ENCODE assay signal across 17 mouse cellular contexts in the genomic region with DNA sequence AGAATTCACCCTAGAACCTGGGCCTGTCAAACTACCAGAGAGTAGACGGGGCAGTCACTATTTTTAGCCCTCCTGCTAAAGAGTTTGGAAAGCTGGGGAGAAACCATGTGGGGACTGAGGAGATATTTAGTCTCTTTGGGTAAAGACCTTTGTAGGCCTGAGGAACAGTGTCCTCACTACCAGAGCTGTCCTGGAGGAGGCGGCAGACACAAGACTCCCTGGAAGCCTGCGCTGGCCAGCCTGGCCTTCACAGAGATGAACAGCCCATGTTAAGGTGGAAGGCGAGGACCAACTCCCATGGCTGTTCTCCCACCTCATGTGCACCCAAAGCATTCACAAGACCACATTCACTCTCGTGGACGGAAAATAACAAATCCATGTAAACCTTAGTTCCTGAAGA. TPM values are rescaled to one million over a fixed set of nuclear protein-coding genes. Genes with fewer than 3 reads are reported as not detected.
A peak's percentile ranks its signal among the peaks of the same experiment; 100 is the strongest.
DNase-seq lines count a peak whose midpoint lies in the region; ATAC-seq and TF ChIP-seq lines count a peak whose summit lies in the region.
"Had no signal": no experiment of that assay in that cellular context is flagged by ENCODE, and none has a peak within 500 bp of the region (broad histone marks: within the 10 kb centered on the region; RNA-seq: fewer than 3 reads in every experiment).

No protein-coding gene starts in this region.

- no peak overlapping the region for H3K27ac ChIP-seq in layer of hippocampus, adult 2 months
- H3K27ac ChIP-seq: embryonic facial prominence, embryonic 13.5 days; forebrain, embryonic 10.5 days; limb, embryonic 10.5 days; lung, embryonic 15.5 days; midbrain, embryonic 13.5 days had no signal

- no peak for ATAC-seq in CD4-positive, CD25-positive, alpha-beta regulatory T cell, adult 4 months
- ATAC-seq in granulocyte monocyte progenitor cell, adult 5-6 weeks (replicated peaks; ENCODE audit: poor library complexity, severe bottlenecking), result peak; percentile 15
- 0 out of 2 replicates have a peak, but pooled peaks have one; percentile 12 for ATAC-seq in megakaryocyte progenitor cell, adult 5-6 weeks (replicated peaks; ENCODE audit: poor library complexity)
- ATAC-seq: inflammation-experienced regulatory T-cells, adult 6 months; midbrain, embryonic 13.5 days had no signal

- TF ChIP-seq CTCF in layer of hippocampus, adult 2 months (conservative IDR thresholded peaks at IDR 0.05), result 0 out of 2 replicates have a peak, but pooled peaks have one; percentile 14

- H3K4me3 ChIP-seq in layer of hippocampus, adult 2 months, result no peak overlapping the region
- H3K4me3 ChIP-seq: embryonic facial prominence, embryonic 13.5 days; forebrain, embryonic 10.5 days; limb, embryonic 10.5 days; lung, embryonic 15.5 days; midbrain, embryonic 13.5 days had no signal

- DNase-seq in CD4-positive, CD25-positive, alpha-beta regulatory T cell, adult 2 months (ENCODE audit: low read depth, low spot score), result peak; percentile 11
- DNase-seq in layer of hippocampus, adult 2 months (ENCODE audit: low spot score in 2 of 2), result no peak
- DNase-seq in layer of hippocampus, adult 18-20 months (ENCODE audit: low spot score in 2 of 2), result no peak
- no peak for DNase-seq in right cerebral cortex, postnatal 25 days
- DNase-seq in right cerebral cortex, adult 2 months (ENCODE audit: low spot score in 2 of 2), result no peak
- DNase-seq: adrenal gland, postnatal 25 days; cerebellum, adult 11-12 months; kidney, postnatal 25 days had no signal

RNA-seq across cellular contexts. Expression of gene Usp15, which starts 5.8 kb away (rescaled TPM):
- 100 to 1,000 TPM; 127 to 136 TPM for polyA plus RNA-seq in CD4-positive, CD25-positive, alpha-beta regulatory T cell, adult 4 months (2017; shearing (Covaris generic))
- 100 to 1,000 TPM in 1 of 2 experiments, 10 to 100 TPM in 1; 94.4 to 105 TPM for total RNA-seq in layer of hippocampus, adult 2 months (2021)
- 10 to 100 TPM; 90.1 to 90.4 TPM for total RNA-seq in layer of hippocampus, adult 18-20 months (2021)
- 87.2 and 118 TPM in 2 replicates for total RNA-seq in granulocyte monocyte progenitor cell, adult 5-6 weeks (2014; fragmentation: Nextera tagmentation)
- total RNA-seq in granulocyte monocyte progenitor cell, adult 5-6 weeks (2017), result 163 and 194 TPM in 2 replicates
- 129 and 132 TPM in 2 replicates for total RNA-seq in megakaryocyte progenitor cell, adult 5-6 weeks (2015)
- total RNA-seq in megakaryocyte progenitor cell, adult 5-6 weeks (2017), result 170 and 218 TPM in 2 replicates
